13 mouse cellular contexts compared by ENCODE assay signal in the genomic region with DNA sequence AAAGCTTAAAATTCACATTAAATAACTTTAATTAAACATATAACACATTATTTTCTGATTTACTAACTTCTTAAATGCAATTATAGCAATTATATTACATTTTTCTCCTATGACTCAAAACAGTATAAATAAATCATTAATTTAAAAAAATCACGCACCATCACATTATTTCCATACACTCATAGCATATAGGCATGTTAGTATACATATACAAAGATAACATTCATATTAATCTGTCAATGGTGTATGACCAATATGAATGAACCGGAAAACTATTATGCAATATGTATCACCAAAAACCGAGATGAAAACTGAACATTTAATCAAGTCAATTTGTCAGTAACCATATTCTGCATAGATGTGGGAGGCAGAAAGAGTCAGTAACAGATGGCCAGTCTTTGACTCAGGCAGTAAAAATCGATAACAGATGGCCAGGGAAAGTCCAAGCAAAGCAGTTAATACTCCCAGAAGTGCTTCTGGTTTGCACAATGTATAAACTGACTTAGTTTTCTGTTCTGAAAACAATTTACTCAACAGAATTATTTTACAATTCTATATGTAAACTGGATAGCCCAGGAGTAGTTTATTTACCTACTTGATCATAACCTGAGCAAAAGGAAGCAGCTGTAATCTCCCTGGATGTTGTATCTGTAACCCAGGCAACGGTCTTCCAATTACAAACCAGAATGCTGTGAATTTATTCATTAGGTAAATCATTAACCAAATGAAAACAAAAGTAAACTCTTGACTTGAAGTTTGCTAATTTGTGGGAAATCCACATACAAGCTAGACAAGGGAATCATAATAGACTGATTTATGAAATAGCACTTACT.
DNase-seq lines count a peak whose midpoint lies in the region; ATAC-seq and TF ChIP-seq lines count a peak whose summit lies in the region.
"Had no signal": no experiment of that assay in that cellular context is flagged by ENCODE, and none has a peak within 500 bp of the region (broad histone marks: within the 10 kb centered on the region; RNA-seq: fewer than 3 reads in every experiment).

No protein-coding gene starts in this region.

- H3K79me2 ChIP-seq in liver, adult 2 months (ENCODE audit: control insufficient read depth, insufficient read depth, low read length): no peaks in the 10 kb centered on the region

- H3K36me3 ChIP-seq in liver, adult 2 months (ENCODE audit: control insufficient read depth, insufficient read depth, low read length): no peaks in the 10 kb centered on the region
- H3K36me3 ChIP-seq in embryonic facial prominence, embryonic 14.5 days (ENCODE audit: control insufficient read depth, insufficient read depth, low read length): no peaks in the 10 kb centered on the region
- no peaks in the 10 kb centered on the region for H3K36me3 ChIP-seq in hindbrain, embryonic 16.5 days (ENCODE audit: control insufficient read depth, insufficient read depth, low read length)
- H3K36me3 ChIP-seq in midbrain, postnatal 0 days (ENCODE audit: insufficient read depth, low read length): no peaks in the 10 kb centered on the region
- H3K36me3 ChIP-seq: heart, embryonic 13.5 days; limb, embryonic 13.5 days had no signal

- no peak; the same call in 1 of the 2 replicates for ATAC-seq in embryonic facial prominence, embryonic 14.5 days (ENCODE audit: low read depth)
- peak; percentile 56; the same call in 1 of the 2 replicates for ATAC-seq in hindbrain, embryonic 16.5 days
- ATAC-seq in midbrain, postnatal 0 days (ENCODE audit: low FRiP score): no peak
- no peak; the same call in 1 of the 2 replicates for ATAC-seq in cerebellum, adult (ENCODE audit: insufficient number of reproducible peaks, low FRiP score, low TSS enrichment)

- peak; percentile 54 for DNase-seq in liver, adult 2 months (ENCODE audit: extremely low read depth, low read depth, low spot score)
- no peak for DNase-seq in liver
- DNase-seq in embryonic facial prominence, embryonic 14.5 days (ENCODE audit: low spot score): peak; percentile 18
- DNase-seq in midbrain, postnatal 0 days (ENCODE audit: low spot score): peak; percentile 43
- DNase-seq in adrenal gland, adult 8-10 months: no peak
- DNase-seq in cerebellum, postnatal 4 days (ENCODE audit: low spot score in 2 of 2): no peak
- DNase-seq: kidney, postnatal 14 days; lung, postnatal 4 days; thymus, adult 2 months had no signal

- H3K9ac ChIP-seq in liver, adult 2 months (ENCODE audit: low read depth, low read length): no peak overlapping the region
- H3K9ac ChIP-seq in embryonic facial prominence, embryonic 14.5 days (ENCODE audit: low read depth, low read length): no peak overlapping the region
- H3K9ac ChIP-seq in hindbrain, embryonic 16.5 days (ENCODE audit: low read depth, low read length): no peak overlapping the region
- no peak overlapping the region for H3K9ac ChIP-seq in midbrain, postnatal 0 days (replicated peaks; ENCODE audit: low read length, poor library complexity, severe bottlenecking)
- H3K9ac ChIP-seq: heart, embryonic 13.5 days; limb, embryonic 13.5 days had no signal

- H3K27me3 ChIP-seq in liver, adult 2 months (ENCODE audit: control insufficient read depth, insufficient read depth, low read length): no peaks in the 10 kb centered on the region
- H3K27me3 ChIP-seq in embryonic facial prominence, embryonic 14.5 days (replicated peaks; ENCODE audit: control insufficient read depth, insufficient read depth, low read length): no peaks in the 10 kb centered on the region
- H3K27me3 ChIP-seq in hindbrain, embryonic 16.5 days (replicated peaks; ENCODE audit: control insufficient read depth, insufficient read depth, low read length): no peaks in the 10 kb centered on the region
- H3K27me3 ChIP-seq in midbrain, postnatal 0 days (ENCODE audit: insufficient read depth, low read length): no peaks in the 10 kb centered on the region
- H3K27me3 ChIP-seq: heart, embryonic 13.5 days; limb, embryonic 13.5 days had no signal

- no peak overlapping the region for H3K4me3 ChIP-seq in liver, adult 2 months (ENCODE audit: insufficient read depth, low read depth, low read length)
- no peak overlapping the region for H3K4me3 ChIP-seq in embryonic facial prominence, embryonic 14.5 days (ENCODE audit: low read depth, low read length)
- H3K4me3 ChIP-seq in hindbrain, embryonic 16.5 days (ENCODE audit: low read length): no peak overlapping the region
- no peak overlapping the region for H3K4me3 ChIP-seq in midbrain, postnatal 0 days (ENCODE audit: low read depth, low read length)
- H3K4me3 ChIP-seq: heart, embryonic 13.5 days; limb, embryonic 13.5 days had no signal

- no peaks in the 10 kb centered on the region for H3K4me1 ChIP-seq in liver, adult 2 months (ENCODE audit: control insufficient read depth, insufficient read depth, low read length)
- no peaks in the 10 kb centered on the region for H3K4me1 ChIP-seq in embryonic facial prominence, embryonic 14.5 days (ENCODE audit: control insufficient read depth, insufficient read depth, low read length)
- H3K4me1 ChIP-seq in hindbrain, embryonic 16.5 days (ENCODE audit: control insufficient read depth, insufficient read depth, low read depth, low read length): no peaks in the 10 kb centered on the region
- H3K4me1 ChIP-seq in midbrain, postnatal 0 days (ENCODE audit: insufficient read depth, low read length): no peaks in the 10 kb centered on the region
- H3K4me1 ChIP-seq: heart, embryonic 13.5 days; limb, embryonic 13.5 days had no signal

- no peak for TF ChIP-seq POLR2A in liver, adult 2 months (IDR thresholded peaks at IDR 0.05; ENCODE audit: extremely low read depth, insufficient read depth, low read length)

- no peaks in the 10 kb centered on the region for H3K9me3 ChIP-seq in embryonic facial prominence, embryonic 14.5 days (ENCODE audit: control insufficient read depth, low read length)
- H3K9me3 ChIP-seq in hindbrain, embryonic 16.5 days (ENCODE audit: control insufficient read depth, low read length): no peaks in the 10 kb centered on the region
- no peaks in the 10 kb centered on the region for H3K9me3 ChIP-seq in midbrain, postnatal 0 days (ENCODE audit: low read length)
- H3K9me3 ChIP-seq: heart, embryonic 13.5 days; limb, embryonic 13.5 days had no signal

- 69% methylated on average over 5 of the region's 5 CpGs for WGBS in liver, adult 2 months
- WGBS in embryonic facial prominence, embryonic 14.5 days: 47% methylated on average over 5 of the region's 5 CpGs
- WGBS in hindbrain, embryonic 16.5 days: 56% methylated on average over 5 of the region's 5 CpGs
- WGBS in midbrain, postnatal 0 days: 67% methylated on average over 5 of the region's 5 CpGs

- no peak overlapping the region for H3K27ac ChIP-seq in liver, adult 2 months (replicated peaks; ENCODE audit: insufficient read depth, low read depth, low read length)
- no peak overlapping the region for H3K27ac ChIP-seq in embryonic facial prominence, embryonic 14.5 days (replicated peaks; ENCODE audit: low read depth, low read length)
- no peak overlapping the region for H3K27ac ChIP-seq in hindbrain, embryonic 16.5 days (ENCODE audit: low read depth, low read length)
- no peak overlapping the region for H3K27ac ChIP-seq in midbrain, postnatal 0 days (ENCODE audit: low read depth, low read length)
- H3K27ac ChIP-seq: heart, embryonic 13.5 days; limb, embryonic 13.5 days had no signal

- no peak for TF ChIP-seq CTCF in liver, adult 2 months (IDR thresholded peaks at IDR 0.05; ENCODE audit: low read depth, low read length)
- no peak for TF ChIP-seq CTCF in midbrain, postnatal 0 days (IDR thresholded peaks at IDR 0.05)

- H3K4me2 ChIP-seq in embryonic facial prominence, embryonic 14.5 days (ENCODE audit: low read depth, low read length): no peak overlapping the region
- no peak overlapping the region for H3K4me2 ChIP-seq in hindbrain, embryonic 16.5 days (ENCODE audit: low read length)
- H3K4me2 ChIP-seq in midbrain, postnatal 0 days (ENCODE audit: low read depth, low read length, poor library complexity, severe bottlenecking): no peak overlapping the region
- H3K4me2 ChIP-seq: heart, embryonic 13.5 days; limb, embryonic 13.5 days had no signal

Comparison
In these comparisons a context has a peak if more than half of its experiments do, and no peak if none do; other contexts are left out.
1. DNase-seq: peak in liver, adult 2 months (single experiment), embryonic facial prominence, embryonic 14.5 days (single experiment) and midbrain, postnatal 0 days (single experiment); none in liver (single experiment), adrenal gland, adult 8-10 months (single experiment) and cerebellum, postnatal 4 days (0 of 2).